Mouse (Mus musculus): ENCODE measurements at regions not wholly inside any gene's neighbourhood (a gene's known extent, or its start where the extent isn't known, plus 50 kb on each side); places are given as distances from the start of the nearest gene placed in this dataset.
A peak's percentile ranks its signal among the peaks of the same experiment; 100 is the strongest.

- Histone ChIP-seq H3K27me3 (replicated peaks) (no peaks in the 10 kb centered on the region), H3K4me3 (no peak overlapping the region), H3K36me3 (no peaks in the 10 kb centered on the region), H3K4me1 (peaks cover 28% of the 10 kb centered on the region), H3K9ac (no peak overlapping the region), H3K27ac (no peak overlapping the region), H3K9me3 (no peaks in the 10 kb centered on the region), H3K4me2 (replicated peaks) (no peak overlapping the region)
- ATAC-seq (ENCODE audit: low FRiP score, low read depth): no peak
- 100% methylated on average over 1 of the region's 1 CpGs for WGBS
These were observed 151.1 kb upstream of the Cdh4 start for GRCm38 (mm10) chr2:179291046-179291563.

- H3K36me3 ChIP-seq: no peaks in the 10 kb centered on the region
- ATAC-seq (ENCODE audit: low FRiP score, low read depth): no peak
- no peaks in the 10 kb centered on the region for H3K9me3 ChIP-seq
- 0 out of 2 replicates have a peak overlapping the region, but pooled peaks have one; percentile 32 for H3K27ac ChIP-seq
- H3K27me3 ChIP-seq (replicated peaks): no peaks in the 10 kb centered on the region
- no peak overlapping the region for H3K9ac ChIP-seq
- peaks cover 28% of the 10 kb centered on the region for H3K4me1 ChIP-seq
- WGBS: 55% methylated on average over 8 of the region's 8 CpGs
- no peak overlapping the region for H3K4me2 ChIP-seq (replicated peaks)
- H3K4me3 ChIP-seq: no peak overlapping the region
These were observed 150.3 kb upstream of the Cdh4 start for GRCm38 (mm10) chr2:179291958-179292357.

- Histone ChIP-seq H3K4me3 (no peak overlapping the region), H3K27me3 (replicated peaks) (no peaks in the 10 kb centered on the region), H3K27ac (peak overlapping the region; percentile 32; the same call in 1 of the 2 replicates), H3K4me1 (peaks cover 28% of the 10 kb centered on the region), H3K4me2 (replicated peaks) (no peak overlapping the region), H3K9me3 (no peaks in the 10 kb centered on the region), H3K36me3 (no peaks in the 10 kb centered on the region), H3K9ac (no peak overlapping the region)
- ATAC-seq (ENCODE audit: low FRiP score, low read depth): 0 out of 2 replicates have a peak, but pooled peaks have one; percentile 28
- WGBS: 48% methylated on average over 4 of the region's 4 CpGs
These were observed 149.7 kb upstream of the Cdh4 start for GRCm38 (mm10) chr2:179292566-179292965.

- no peak overlapping the region for H3K4me3 ChIP-seq
- no peaks in the 10 kb centered on the region for H3K9me3 ChIP-seq
- peaks cover 28% of the 10 kb centered on the region for H3K4me1 ChIP-seq
- no peaks in the 10 kb centered on the region for H3K36me3 ChIP-seq
- no peak overlapping the region for H3K4me2 ChIP-seq (replicated peaks)
- ATAC-seq (ENCODE audit: low FRiP score, low read depth): 0 out of 2 replicates have a peak, but pooled peaks have one; percentile 39
- no peak overlapping the region for H3K9ac ChIP-seq
- no peak overlapping the region for H3K27ac ChIP-seq
- 44% methylated on average over 8 of the region's 8 CpGs for WGBS
- no peaks in the 10 kb centered on the region for H3K27me3 ChIP-seq (replicated peaks)
These were observed 149.1 kb upstream of the Cdh4 start for GRCm38 (mm10) chr2:179293114-179293513.

- no peak overlapping the region for H3K4me3 ChIP-seq
- 64% methylated on average over 9 of the region's 9 CpGs for WGBS
- no peak for ATAC-seq (ENCODE audit: low FRiP score, low read depth)
- no peak overlapping the region for H3K27ac ChIP-seq
- no peak overlapping the region for H3K4me2 ChIP-seq (replicated peaks)
- H3K9ac ChIP-seq: no peak overlapping the region
- no peaks in the 10 kb centered on the region for H3K27me3 ChIP-seq (replicated peaks)
- no peaks in the 10 kb centered on the region for H3K9me3 ChIP-seq
- H3K36me3 ChIP-seq: no peaks in the 10 kb centered on the region
- H3K4me1 ChIP-seq: peaks cover 16% of the 10 kb centered on the region
These were observed 145.2 kb upstream of the Cdh4 start for GRCm38 (mm10) chr2:179297057-179297456.

GRCm38 (mm10) chr2:179303765-179304164 is 138.5 kb upstream of the Cdh4 start:
- Histone ChIP-seq H3K4me2 (replicated peaks) (no peak overlapping the region), H3K9ac (no peak overlapping the region), H3K27me3 (replicated peaks) (0 out of 2 replicates have a peak, but pooled peaks cover 2% of the 10 kb centered on the region), H3K4me1 (peaks cover 18% of the 10 kb centered on the region), H3K27ac (no peak overlapping the region), H3K36me3 (no peaks in the 10 kb centered on the region), H3K4me3 (no peak overlapping the region), H3K9me3 (no peaks in the 10 kb centered on the region)
- 48% methylated on average over 8 of the region's 8 CpGs for WGBS
- no peak for ATAC-seq (ENCODE audit: low FRiP score, low read depth)

- Histone ChIP-seq H3K9ac (no peak overlapping the region), H3K36me3 (no peaks in the 10 kb centered on the region), H3K4me2 (replicated peaks) (peak overlapping the region; percentile 25), H3K27ac (no peak overlapping the region), H3K4me1 (peaks cover 18% of the 10 kb centered on the region), H3K27me3 (replicated peaks) (0 out of 2 replicates have a peak, but pooled peaks cover 2% of the 10 kb centered on the region), H3K4me3 (no peak overlapping the region), H3K9me3 (no peaks in the 10 kb centered on the region)
- peak; percentile 88 for ATAC-seq (ENCODE audit: low FRiP score, low read depth)
- WGBS: 5% methylated on average over 11 of the region's 11 CpGs
These were observed 134.8 kb upstream of the Cdh4 start for GRCm38 (mm10) chr2:179307286-179307931.

- no peaks in the 10 kb centered on the region for H3K9me3 ChIP-seq
- peak; percentile 11; the same call in 1 of the 2 replicates for ATAC-seq (ENCODE audit: low FRiP score, low read depth)
- H3K36me3 ChIP-seq: no peaks in the 10 kb centered on the region
- no peak overlapping the region for H3K27ac ChIP-seq
- H3K27me3 ChIP-seq (replicated peaks): 0 out of 2 replicates have a peak, but pooled peaks cover 2% of the 10 kb centered on the region
- no peak overlapping the region for H3K4me3 ChIP-seq
- WGBS: 61% methylated on average over 3 of the region's 3 CpGs
- peaks cover 18% of the 10 kb centered on the region for H3K4me1 ChIP-seq
- H3K9ac ChIP-seq: no peak overlapping the region
- H3K4me2 ChIP-seq (replicated peaks): peak overlapping the region; percentile 25
These were observed 134.3 kb upstream of the Cdh4 start for GRCm38 (mm10) chr2:179307932-179308303.

GRCm38 (mm10) chr2:179318046-179318445 is 124.2 kb upstream of the Cdh4 start:
- Histone ChIP-seq H3K4me3 (no peak overlapping the region), H3K27me3 (replicated peaks) (no peaks in the 10 kb centered on the region), H3K4me1 (no peaks in the 10 kb centered on the region), H3K9ac (no peak overlapping the region), H3K36me3 (no peaks in the 10 kb centered on the region), H3K4me2 (replicated peaks) (no peak overlapping the region), H3K9me3 (no peaks in the 10 kb centered on the region), H3K27ac (no peak overlapping the region)
- 37% methylated on average over 6 of the region's 6 CpGs for WGBS
- ATAC-seq (ENCODE audit: low FRiP score, low read depth): no peak

GRCm38 (mm10) chr2:179325242-179325641 is 117.0 kb upstream of the Cdh4 start:
- Histone ChIP-seq H3K4me1 (no peaks in the 10 kb centered on the region), H3K9ac (no peak overlapping the region), H3K36me3 (no peaks in the 10 kb centered on the region), H3K9me3 (no peaks in the 10 kb centered on the region), H3K27me3 (replicated peaks) (no peaks in the 10 kb centered on the region), H3K27ac (no peak overlapping the region), H3K4me3 (no peak overlapping the region), H3K4me2 (replicated peaks) (no peak overlapping the region)
- ATAC-seq (ENCODE audit: low FRiP score, low read depth): no peak
- 40% methylated on average over 5 of the region's 5 CpGs for WGBS

- 81% methylated on average over 5 of the region's 5 CpGs for WGBS
- Histone ChIP-seq H3K27me3 (replicated peaks) (no peaks in the 10 kb centered on the region), H3K36me3 (no peaks in the 10 kb centered on the region), H3K9me3 (no peaks in the 10 kb centered on the region), H3K27ac (no peak overlapping the region), H3K4me2 (replicated peaks) (no peak overlapping the region), H3K9ac (no peak overlapping the region), H3K4me1 (peaks cover 4% of the 10 kb centered on the region; the same call in 1 of the 2 replicates), H3K4me3 (no peak overlapping the region)
- ATAC-seq (ENCODE audit: low FRiP score, low read depth): no peak
These were observed 109.2 kb upstream of the Cdh4 start for GRCm38 (mm10) chr2:179332872-179333489.

- Histone ChIP-seq H3K36me3 (no peaks in the 10 kb centered on the region), H3K27me3 (replicated peaks) (no peaks in the 10 kb centered on the region), H3K27ac (no peak overlapping the region), H3K4me3 (no peak overlapping the region), H3K4me2 (replicated peaks) (no peak overlapping the region), H3K4me1 (peaks cover 4% of the 10 kb centered on the region; the same call in 1 of the 2 replicates), H3K9ac (no peak overlapping the region), H3K9me3 (no peaks in the 10 kb centered on the region)
- ATAC-seq (ENCODE audit: low FRiP score, low read depth): no peak
- WGBS: 67% methylated on average over 5 of the region's 5 CpGs
These were observed 108.6 kb upstream of the Cdh4 start for GRCm38 (mm10) chr2:179333587-179333986.
